Mouse (Mus musculus) ES-E14 (cell line): Measurements from ENCODE around the gene Zrsr1. TPM values are rescaled to one million over a fixed set of nuclear protein-coding genes. Genes with fewer than 3 reads are reported as not detected.

ENCODE experiments used
- DNase-seq: peaks from one replicate; pipeline ENCODE4 v3.0.0-alpha.2; 2013; ENCODE audit warnings: low read depth, low spot score
- H3K27ac ChIP-seq: 2 replicates; pipeline ENCODE4 v1.5.1; 2012; ENCODE audit warnings: low read depth, mild to moderate bottlenecking, low read length, moderate library complexity, mixed read lengths; ENCODE audit not compliant: poor library complexity, insufficient read depth, severe bottlenecking
- H3K36me3 ChIP-seq: 2 replicates; pipeline ENCODE4 v1.6.1; 2012; ENCODE audit warnings: mild to moderate bottlenecking, low read length, moderate library complexity, mixed read lengths; ENCODE audit not compliant: control insufficient read depth, poor library complexity, insufficient read depth, severe bottlenecking
- H3K4me1 ChIP-seq, 2 experiments: fragments of 150-350 bp in 1 of 2; sonication (generic) in 1 of 2; 2 replicates each; pipeline ENCODE4 v1.6.1; 2012; ENCODE audit warnings: low read length in 2 of 2, mild to moderate bottlenecking in 1 of 2, mixed read lengths in 1 of 2; ENCODE audit not compliant: control insufficient read depth in 2 of 2, insufficient read depth in 2 of 2, poor library complexity in 1 of 2
- H3K4me3 ChIP-seq, 2 experiments: fragments of 150-350 bp in 1 of 2; sonication (generic) in 1 of 2; 2 replicates each; pipeline ENCODE4 v1.5.1; 2012; ENCODE audit warnings: low read length in 2 of 2, low read depth in 1 of 2, mild to moderate bottlenecking in 1 of 2, mixed read lengths in 1 of 2; ENCODE audit not compliant: insufficient read depth in 1 of 2, poor library complexity in 1 of 2, severe bottlenecking in 1 of 2
- H3K9ac ChIP-seq: 2 replicates; pipeline ENCODE4 v1.6.1; 2012; ENCODE audit warnings: low read depth, mild to moderate bottlenecking, low read length, mixed read lengths; ENCODE audit not compliant: poor library complexity, insufficient read depth, severe bottlenecking
- H3K9me3 ChIP-seq: fragments of 150-350 bp; sonication (generic); 2 replicates; pipeline ENCODE4 v1.6.1; 2012; ENCODE audit warnings: low read depth, mild to moderate bottlenecking, low read length; ENCODE audit not compliant: control insufficient read depth, insufficient read depth
- CHD2 ChIP-seq: IDR thresholded peaks from 2 replicates; pipeline ENCODE4 v1.6.1; 2014; ENCODE audit warnings: mild to moderate bottlenecking, low read depth, low read length, inconsistent platforms
- HCFC1 ChIP-seq: IDR thresholded peaks from 2 replicates; pipeline ENCODE4 v1.6.1; 2012; ENCODE audit warnings: low read length, inconsistent platforms, borderline replicate concordance; ENCODE audit not compliant: insufficient read depth
- MAFK ChIP-seq: IDR thresholded peaks from 2 replicates; pipeline ENCODE4 v1.6.1; 2014; ENCODE audit warnings: mild to moderate bottlenecking, low read depth, low read length, inconsistent platforms; ENCODE audit not compliant: insufficient read depth
- ZC3H11A ChIP-seq: IDR thresholded peaks from 2 replicates; pipeline ENCODE4 v1.6.1; 2012; ENCODE audit warnings: low read depth, mild to moderate bottlenecking, inconsistent platforms, low read length, borderline replicate concordance
- ZNF384 ChIP-seq: IDR thresholded peaks from 2 replicates; pipeline ENCODE4 v1.6.1; 2012; ENCODE audit warnings: low read depth, low read length, inconsistent platforms
- in situ Hi-C, 2 experiments: fragments of 600-800 bp; cut with MboI; formaldehyde crosslinking; loops; one replicate each; pipeline ENCODE4 v1.15.1; 2025; ENCODE audit warnings: low sequenced_read_pairs in 2 of 2, inconsistent platforms in 1 of 2; ENCODE audit not compliant: unreplicated experiment in 2 of 2
- total RNA-seq: library from RNA; depleted of rRNA; stranded (reverse); fragments of 300-350 nt; gene quantifications from 2 replicates; pipeline ENCODE4 v1.2.3, GENCODE M21; 2012

Gene Zrsr1
- total RNA-seq, 1 experiment: 18.0 TPM

DNA sequence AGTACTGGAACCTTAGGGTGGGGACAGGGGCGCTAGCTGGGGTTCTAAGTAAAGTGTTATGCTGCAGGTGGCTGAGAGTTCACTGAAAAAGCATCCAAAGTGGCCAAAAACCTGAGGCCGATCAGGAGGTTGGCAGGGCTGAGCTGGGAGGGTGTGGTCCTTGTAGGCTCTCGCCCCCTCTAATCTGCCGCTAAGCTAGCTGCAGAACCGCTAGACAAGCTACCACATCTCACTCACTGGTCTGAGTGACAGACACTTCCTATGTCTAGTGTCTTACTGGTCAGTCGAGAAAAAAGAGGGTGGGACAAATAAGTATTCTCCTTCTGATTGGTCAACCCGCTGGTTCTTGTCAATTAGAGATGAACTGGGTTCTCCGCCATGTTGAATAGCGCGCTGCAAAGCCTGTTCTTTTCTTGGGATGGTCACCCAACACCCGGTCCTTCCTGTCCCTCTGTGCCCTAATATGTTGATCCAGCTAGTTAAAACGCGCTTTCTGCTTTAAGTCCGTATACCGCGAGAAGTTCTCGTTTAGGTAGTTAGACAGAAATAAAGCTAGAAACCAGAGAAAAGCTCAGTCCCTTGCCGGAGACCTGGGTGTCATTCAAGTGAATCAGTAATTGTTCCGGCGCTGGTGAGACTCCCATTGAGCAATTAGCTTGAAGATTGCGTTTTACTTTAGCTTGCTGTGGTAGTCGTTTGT lies 35.8 kb downstream of the Zrsr1 start, which contains the start of gene Fam161a:
Fam161a (plus strand) TSS at position 51 of the 700 bp plus-strand sequence.
- H3K9me3 ChIP-seq: no peaks in the 10 kb centered on the region
- in situ Hi-C loops: loop anchor here in 1 of 2 experiments (5.0 kb wide), 1 partner anchor 275 kb away; no protein-coding TSS in a partner anchor
- TF ChIP-seq ZC3H11A (no peak), HCFC1 (peak; percentile 42; the same call in 1 of the 2 replicates), CHD2 (peak; percentile 54; the same call in 1 of the 2 replicates)
- DNase-seq: peak; percentile 87
- peaks cover 8% of the 10 kb centered on the region for H3K36me3 ChIP-seq
- H3K4me1 ChIP-seq: no peaks in the 10 kb centered on the region
- peak within 1 kb of the TSS; percentile 78 for H3K9ac ChIP-seq
- peak within 1 kb of the TSS; percentile 4; the same call in 1 of the 2 replicates for H3K27ac ChIP-seq
- H3K4me3 ChIP-seq: peak within 1 kb of the TSS; percentile 66 to 85

DNA sequence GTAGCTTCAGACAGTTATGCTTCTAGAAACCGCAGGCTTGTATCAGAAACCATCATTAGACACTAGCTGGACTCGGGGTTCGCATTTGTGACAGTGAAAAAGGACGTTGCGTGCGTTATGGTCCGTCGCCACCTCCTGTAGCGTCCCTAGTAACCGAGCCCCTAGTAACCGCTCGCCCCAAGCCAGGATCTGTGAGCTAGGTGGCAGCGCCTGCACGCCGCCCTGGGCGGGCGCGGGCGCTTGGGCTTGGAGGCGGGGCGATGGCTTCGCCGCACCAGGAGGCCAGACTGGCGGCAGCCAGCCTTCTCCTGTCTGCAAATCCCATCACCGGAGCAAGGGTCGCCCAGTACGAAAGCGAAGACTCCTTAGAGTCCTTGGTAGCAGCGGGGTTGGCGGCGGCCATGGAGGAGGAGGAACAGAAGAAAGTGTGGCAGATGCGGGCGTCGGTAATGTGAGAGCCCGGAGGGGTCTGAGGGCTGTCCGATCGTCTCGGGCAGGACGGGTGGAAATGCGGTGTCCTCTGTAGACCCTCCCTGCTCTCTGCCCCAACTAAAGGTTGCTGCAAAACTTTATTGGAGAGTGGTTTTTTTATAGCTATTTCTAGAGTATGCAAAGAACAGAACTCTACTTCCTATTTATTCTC lies 36.5 kb downstream of the Zrsr1 start:
- Histone ChIP-seq H3K4me1 (no peaks in the 10 kb centered on the region), H3K9me3 (no peaks in the 10 kb centered on the region), H3K9ac (peak overlapping the region; percentile 78), H3K27ac (peak overlapping the region; percentile 4; the same call in 1 of the 2 replicates), H3K4me3 (peak overlapping the region; percentile 66 to 85), H3K36me3 (peaks cover 7% of the 10 kb centered on the region)
- in situ Hi-C loops: loop anchor here in 1 of 2 experiments (5.0 kb wide), 1 partner anchor 274 kb away; no protein-coding TSS in a partner anchor
- DNase-seq: peak; percentile 83
- TF ChIP-seq ZNF384: no peak
- peak; percentile 20; the same call in 1 of the 2 replicates for TF ChIP-seq HCFC1

DNA sequence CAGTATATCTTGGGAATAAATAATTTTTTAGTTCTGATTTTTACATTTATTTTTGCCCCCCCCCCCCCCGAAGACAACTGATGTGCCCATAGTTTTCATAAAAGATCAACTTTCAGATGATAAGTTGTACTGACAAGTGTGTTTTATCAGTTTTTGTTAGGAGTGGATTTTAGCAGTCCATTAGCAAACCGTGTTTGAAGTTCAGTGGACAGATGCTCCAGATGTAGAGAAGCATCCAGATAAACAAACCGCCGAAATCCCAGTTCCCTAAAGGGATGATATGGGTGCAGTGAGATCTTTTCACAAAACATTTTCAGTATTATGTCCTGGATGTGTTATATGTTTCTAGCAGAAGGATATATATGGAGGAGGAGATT lies 37.0 kb downstream of the Zrsr1 start:
- no peak for TF ChIP-seq ZC3H11A
- no peak for TF ChIP-seq CHD2
- no peak for TF ChIP-seq MAFK
- no peak for TF ChIP-seq HCFC1
- no peak for TF ChIP-seq ZNF384
- in situ Hi-C loops: loop anchor here in 1 of 2 experiments (5.0 kb wide), 1 partner anchor 273 kb away; no protein-coding TSS in a partner anchor
- no peak overlapping the region for H3K9ac ChIP-seq
- peaks cover 4% of the 10 kb centered on the region for H3K36me3 ChIP-seq
- H3K4me1 ChIP-seq: no peaks in the 10 kb centered on the region
- peak overlapping the region; percentile 66 to 85; a peak in 3 of 4 replicates for H3K4me3 ChIP-seq
- H3K9me3 ChIP-seq: no peaks in the 10 kb centered on the region
- no peak for DNase-seq
- no peak overlapping the region for H3K27ac ChIP-seq

DNA sequence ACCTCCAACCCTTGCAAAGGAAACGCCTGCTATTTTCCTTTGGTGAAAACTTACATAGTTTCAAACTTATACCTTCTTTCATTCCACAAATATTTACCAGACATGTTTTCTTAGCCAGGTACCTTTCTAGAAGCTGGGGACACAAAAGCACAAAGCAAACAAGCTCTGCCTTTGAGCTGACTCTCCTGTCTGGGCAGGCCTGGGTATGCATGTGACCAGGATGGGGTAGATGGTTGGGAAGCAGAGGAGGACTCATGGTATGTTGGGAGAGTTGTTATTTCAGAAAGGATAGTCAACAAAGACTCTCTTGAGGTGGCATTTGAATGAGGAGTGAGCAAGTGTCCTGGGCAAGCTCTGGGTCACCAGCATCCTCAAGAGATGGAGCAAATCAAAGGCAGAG lies 41.3 kb downstream of the Zrsr1 start:
- H3K9me3 ChIP-seq: no peaks in the 10 kb centered on the region
- no peak for TF ChIP-seq HCFC1
- TF ChIP-seq ZNF384: no peak
- TF ChIP-seq ZC3H11A: no peak
- TF ChIP-seq CHD2: no peak
- TF ChIP-seq MAFK: no peak
- no peaks in the 10 kb centered on the region for H3K4me1 ChIP-seq
- in situ Hi-C loops: no loop called here
- no peak overlapping the region for H3K4me3 ChIP-seq
- no peak overlapping the region for H3K9ac ChIP-seq
- no peak for DNase-seq
- H3K27ac ChIP-seq: no peak overlapping the region
- H3K36me3 ChIP-seq: no peaks in the 10 kb centered on the region
